Mouse (Mus musculus): ENCODE results near the gene Opn5. TPM values are rescaled to one million over a fixed set of nuclear protein-coding genes. Genes with fewer than 3 reads are reported as not detected.

Gene Opn5
- polyA plus RNA-seq, 1 experiment from 2014 or later = 0.18 TPM

Other genes starting within 250 kb of the Opn5 start
- gene Adgrf4, start 80.9 kb upstream of the Opn5 start, polyA plus RNA-seq (2015; fragmentation: Nextera tagmentation; extraction: Ambion mirVana) = 0.16 and 0.22 TPM in 2 replicates
- gene Adgrf2, start 130.8 kb upstream of the Opn5 start, polyA plus RNA-seq (2015; fragmentation: Nextera tagmentation; extraction: Ambion mirVana) = 0.20 and 0.21 TPM in 2 replicates

Data from forebrain, embryonic 16.5 days (tissue).